Mouse (Mus musculus): ENCODE measurements around the gene Mllt6. TPM values are rescaled to one million over a fixed set of nuclear protein-coding genes. Genes with fewer than 3 reads are reported as not detected.
"Not testable (repeated sequence)": the region's sequence is repeated elsewhere in the genome, so short reads cannot be mapped to it uniquely, and the experiment has no call there.

Mllt6 gene
- total RNA-seq, 2 experiments from 2014 or later: 49.0 to 59.7 TPM

DNA sequence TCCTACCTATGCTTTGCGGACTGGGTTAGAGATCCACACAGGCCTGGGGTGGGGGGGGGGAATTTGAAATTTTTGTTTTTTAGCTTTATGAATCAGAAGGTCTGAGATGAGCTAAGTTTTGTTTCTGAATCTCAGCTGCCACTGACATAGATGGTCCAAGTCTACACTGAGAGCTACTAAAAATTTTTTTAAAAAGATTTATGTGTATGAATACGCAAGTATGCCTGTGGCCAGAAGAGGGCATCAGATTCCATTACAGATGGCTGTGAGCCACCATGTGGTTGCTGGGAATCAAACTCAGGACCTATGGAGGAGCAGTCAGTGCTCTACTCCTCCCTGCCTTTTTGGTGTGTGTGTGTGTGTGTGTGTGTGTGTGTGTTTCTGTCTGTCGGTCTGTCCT lies 51.1 kb downstream of the Mllt6 start:
- DNase-seq (ENCODE audit: low spot score in 2 of 2): no peak

GRCm38 (mm10) chr11:97714784-97715760 lies 51.9 kb downstream of the Mllt6 start:
- DNase-seq (ENCODE audit: low spot score in 2 of 2): no peak

- no peak for DNase-seq (ENCODE audit: low spot score in 2 of 2)
These were observed 52.8 kb downstream of the Mllt6 start for GRCm38 (mm10) chr11:97716021-97716420.

- DNase-seq (ENCODE audit: low spot score in 2 of 2): no peak
These were observed 54.4 kb downstream of the Mllt6 start for GRCm38 (mm10) chr11:97717369-97718280.

- no peak for DNase-seq (ENCODE audit: low spot score in 2 of 2)
These were observed 55.2 kb downstream of the Mllt6 start for GRCm38 (mm10) chr11:97718281-97718860.

GRCm38 (mm10) chr11:97719041-97719440 lies 55.8 kb downstream of the Mllt6 start:
- DNase-seq (ENCODE audit: low spot score in 2 of 2): no peak

- DNase-seq (ENCODE audit: low spot score in 2 of 2): no peak
These were observed 58.1 kb downstream of the Mllt6 start for GRCm38 (mm10) chr11:97721338-97721737.

DNA sequence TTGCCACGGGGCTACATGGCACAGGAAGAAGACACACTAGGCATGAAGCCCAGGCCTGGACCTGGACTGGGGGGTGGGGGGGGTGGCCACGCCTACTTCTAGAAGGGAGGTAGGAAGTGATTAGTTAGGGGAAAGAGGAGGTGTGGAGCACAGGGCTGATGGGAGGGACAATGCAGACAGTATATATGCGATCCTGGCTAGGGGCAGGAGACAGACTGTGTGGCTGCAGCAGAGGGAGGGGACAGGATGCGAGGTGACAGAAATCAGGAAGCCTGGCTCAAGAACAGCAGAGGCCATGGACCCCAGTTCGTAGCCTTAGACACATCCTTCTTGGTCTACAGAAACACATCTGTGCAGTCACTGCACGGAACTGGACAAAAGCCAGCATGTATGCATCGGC lies 60.5 kb downstream of the Mllt6 start:
- DNase-seq (ENCODE audit: low spot score in 2 of 2): no peak

GRCm38 (mm10) chr11:97728311-97728710 lies 65.1 kb downstream of the Mllt6 start:
- no peak for DNase-seq (ENCODE audit: low spot score in 2 of 2)

- DNase-seq (ENCODE audit: low spot score in 2 of 2): no peak
These were observed 65.5 kb downstream of the Mllt6 start for GRCm38 (mm10) chr11:97728730-97729129.

GRCm38 (mm10) chr11:97733689-97734088 lies 70.5 kb downstream of the Mllt6 start:
- DNase-seq (ENCODE audit: low spot score in 2 of 2): no peak

DNA sequence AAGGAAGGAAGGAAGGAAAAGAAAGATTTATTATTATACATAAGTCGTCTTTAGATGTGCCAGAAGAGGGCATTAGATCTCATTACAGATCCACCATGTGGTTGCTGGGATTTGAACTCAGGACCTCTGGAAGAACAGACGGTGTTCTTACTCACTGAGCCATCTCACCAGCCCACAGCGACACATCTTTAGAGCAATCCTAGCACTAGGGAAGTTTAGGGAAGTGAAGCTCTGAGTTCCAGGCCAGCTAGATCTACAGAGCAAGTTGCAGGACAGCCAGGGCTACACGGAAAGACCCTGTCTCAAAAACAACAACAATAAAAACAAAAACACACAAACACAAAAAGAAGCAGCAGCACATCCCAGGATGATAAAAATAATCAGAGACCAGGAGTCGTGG lies 71.6 kb downstream of the Mllt6 start:
- not testable (repeated sequence) for DNase-seq (ENCODE audit: low spot score in 2 of 2)

Small RNA genes lying within 50 kb of the gene (microRNA-seq; reads per million reads assigned to microRNA genes)
- gene Gm24158: not detected
- 1.1 reads per million for gene Mir6927

Other genes with a start within 250 kb of the Mllt6 start
- 10 to 100 TPM; 37.9 to 38.6 TPM for gene Arhgap23, start 247.9 kb upstream of the Mllt6 start, total RNA-seq (2021)
- under 1 TPM; 0.37 to 0.48 TPM for gene 4933428G20Rik, start 163.1 kb upstream of the Mllt6 start, total RNA-seq (2021)
- gene Srcin1, start 87.2 kb upstream of the Mllt6 start, total RNA-seq (2021): 10 to 100 TPM; 12.0 to 14.3 TPM
- 1 to 10 TPM; 4.2 to 4.7 TPM for gene Epop, start 33.7 kb upstream of the Mllt6 start, total RNA-seq (2021)
- gene Cisd3, start 22.4 kb downstream of the Mllt6 start, total RNA-seq (2021): 100 to 1,000 TPM; 105 to 109 TPM
- 10 to 100 TPM; 69.9 to 71.5 TPM for gene Pcgf2, start 37.1 kb downstream of the Mllt6 start, total RNA-seq (2021)
- gene Psmb3, start 40.0 kb downstream of the Mllt6 start, total RNA-seq (2021): 100 to 1,000 TPM; 193 to 221 TPM
- gene Pip4k2b, start 81.3 kb downstream of the Mllt6 start, total RNA-seq (2021): 10 to 100 TPM; 36.0 to 39.1 TPM
- gene Cwc25, start 103.1 kb downstream of the Mllt6 start, total RNA-seq (2021): 10 to 100 TPM; 23.0 to 24.5 TPM
- under 1 TPM in 1 of 2 experiments, not detected in 1; 0.87 TPM for gene 1700001P01Rik, start 112.5 kb downstream of the Mllt6 start, total RNA-seq (2021)
- 1,000 to 10,000 TPM; 1,280 to 1,304 TPM for gene Rpl23, start 119.0 kb downstream of the Mllt6 start, total RNA-seq (2021)
- gene Lasp1, start 135.6 kb downstream of the Mllt6 start, total RNA-seq (2021): 100 to 1,000 TPM; 184 to 192 TPM
- 1 to 10 TPM; 6.6 to 6.7 TPM for gene B230217C12Rik, start 177.4 kb downstream of the Mllt6 start, total RNA-seq (2021)
- 1 to 10 TPM; 1.2 to 1.8 TPM for gene Fbxo47, start 220.7 kb downstream of the Mllt6 start, total RNA-seq (2021)

Data from adrenal gland, postnatal 4 days (tissue).